Mouse (Mus musculus): ENCODE data around the gene Foxa3.

Gene Foxa3

GRCm38 (mm10) chr7:18992294-18992675 lies 31.1 kb downstream of the Foxa3 start:
- DNase-seq, result peak; percentile 56

- DNase-seq, result no peak
These were observed 31.6 kb downstream of the Foxa3 start for GRCm38 (mm10) chr7:18991660-18992293.

DNA sequence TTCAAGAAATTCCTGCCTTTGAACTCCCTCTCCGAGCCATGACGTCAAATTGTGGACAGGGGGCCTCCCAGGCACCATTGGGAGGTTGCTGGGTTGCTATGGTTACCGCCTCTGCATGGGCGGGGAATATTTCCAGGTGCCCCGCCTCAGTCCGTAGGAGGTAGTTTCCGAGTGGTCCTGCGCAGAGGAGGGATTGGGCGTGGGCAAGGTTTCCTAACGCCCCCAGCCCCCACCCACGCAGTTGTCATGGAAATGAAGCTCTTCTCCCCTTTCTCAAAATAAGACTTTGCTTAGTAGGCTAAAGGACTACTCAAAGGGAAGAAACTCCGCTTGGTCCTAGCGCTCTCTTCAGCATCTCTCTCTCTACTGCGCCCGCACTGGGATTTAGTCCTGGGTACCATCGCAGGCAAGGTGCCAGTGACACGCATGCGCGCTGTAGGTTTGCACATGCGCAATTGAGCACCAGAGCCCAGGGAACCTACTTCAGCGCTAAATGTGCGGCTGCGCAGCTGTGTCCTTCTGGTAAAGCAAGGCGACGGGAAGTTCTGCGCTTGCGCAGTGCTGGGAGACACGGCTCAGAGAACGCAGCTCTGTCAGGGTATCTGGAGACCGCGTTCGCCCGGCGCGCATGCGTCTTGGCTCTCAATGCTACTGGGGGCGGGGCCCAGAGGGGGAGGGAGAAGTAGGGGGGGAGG lies 32.6 kb downstream of the Foxa3 start, which contains the start of gene Mypop:
Mypop (plus strand) TSS at position 645 of the 695 bp plus-strand sequence.
- peak; percentile 100 for DNase-seq

DNA sequence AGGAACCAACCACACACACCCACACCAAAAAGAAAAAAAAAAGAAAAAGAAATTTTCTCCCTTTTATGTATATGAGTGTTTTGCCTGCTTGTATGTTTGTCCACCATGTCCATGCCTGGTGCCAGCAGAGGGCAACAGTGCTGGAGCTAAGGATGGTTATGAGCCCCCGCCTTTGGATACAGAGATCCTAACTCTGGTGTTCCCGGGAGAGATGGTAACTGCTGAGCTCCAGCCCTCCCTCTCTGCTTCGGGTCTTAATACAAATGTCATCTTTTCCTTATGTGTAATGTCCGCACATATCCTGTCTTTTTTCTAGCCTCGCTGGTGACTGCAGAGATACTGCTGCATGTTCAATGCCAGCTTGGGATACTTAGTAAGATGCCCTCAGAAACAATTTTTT lies 33.3 kb downstream of the Foxa3 start:
- no peak for DNase-seq

GRCm38 (mm10) chr7:18988780-18989179 lies 34.6 kb downstream of the Foxa3 start:
- DNase-seq, result no peak

- DNase-seq, result no peak
These were observed 35.6 kb downstream of the Foxa3 start for GRCm38 (mm10) chr7:18987747-18988146.

DNA sequence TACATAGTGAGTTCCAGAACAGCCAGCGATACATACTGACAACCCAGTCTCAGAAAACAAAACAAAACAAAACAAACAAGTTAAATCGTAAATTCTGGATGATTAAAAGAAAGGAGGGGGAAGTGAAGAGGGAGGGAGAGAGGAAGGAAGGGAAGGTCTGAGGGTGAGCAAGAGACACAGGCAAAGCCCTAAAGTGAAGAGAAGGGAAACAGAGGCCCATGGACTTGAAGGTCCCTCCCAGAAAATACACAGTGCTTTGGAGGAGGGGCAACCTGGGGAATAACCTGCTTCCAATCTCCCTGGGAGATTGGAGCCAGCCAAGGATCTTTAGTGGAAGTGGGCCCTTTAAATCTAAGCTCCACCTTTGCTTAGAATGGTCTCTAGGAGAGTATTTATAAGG lies 36.2 kb downstream of the Foxa3 start, which contains the start of gene Nanos2:
Nanos2 (plus strand) TSS at position 301 of the 400 bp plus-strand sequence.
- no peak for DNase-seq

DNA sequence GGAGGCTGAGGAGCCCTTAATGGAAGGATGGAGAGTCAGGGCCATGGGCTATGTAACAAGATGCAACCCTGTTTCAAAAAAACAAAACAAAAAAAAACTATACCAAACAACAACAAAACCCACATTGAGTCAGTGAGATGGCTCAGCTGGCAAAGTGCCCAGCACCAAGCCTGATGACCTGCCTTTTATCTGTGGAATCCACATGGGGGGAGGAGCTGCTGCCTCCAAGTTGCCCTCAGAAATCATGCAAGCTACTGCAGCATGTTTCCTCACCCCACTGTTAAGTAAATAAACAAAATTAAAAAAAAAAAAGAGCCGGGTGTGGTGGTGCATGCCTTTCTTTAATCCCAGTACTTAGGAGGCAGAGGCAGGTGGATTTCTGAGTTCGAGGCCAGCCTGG lies 36.8 kb downstream of the Foxa3 start:
- DNase-seq, result no peak

GRCm38 (mm10) chr7:18978381-18978780 lies 45.0 kb downstream of the Foxa3 start:
- no peak for DNase-seq

DNA sequence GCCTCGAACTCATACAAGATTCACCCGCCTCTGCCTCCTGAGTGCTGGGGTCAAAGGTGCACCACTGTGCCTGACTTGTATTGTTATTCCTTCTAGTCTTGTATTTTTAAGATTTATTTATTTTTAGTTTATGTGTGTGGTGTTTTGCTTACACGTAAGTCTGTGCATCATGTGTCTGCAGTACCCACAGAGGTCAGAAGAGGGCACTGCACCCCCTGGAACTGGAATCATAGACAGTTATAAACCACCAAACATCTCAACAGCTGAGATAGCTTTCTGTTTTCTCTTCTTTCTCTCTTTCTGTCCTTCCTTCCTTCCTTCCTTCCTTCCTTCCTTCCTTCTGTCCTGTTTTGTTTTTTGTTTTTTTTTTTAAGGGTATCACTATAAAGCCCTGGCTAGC lies 52.4 kb downstream of the Foxa3 start:
- DNase-seq, result no peak

DNA sequence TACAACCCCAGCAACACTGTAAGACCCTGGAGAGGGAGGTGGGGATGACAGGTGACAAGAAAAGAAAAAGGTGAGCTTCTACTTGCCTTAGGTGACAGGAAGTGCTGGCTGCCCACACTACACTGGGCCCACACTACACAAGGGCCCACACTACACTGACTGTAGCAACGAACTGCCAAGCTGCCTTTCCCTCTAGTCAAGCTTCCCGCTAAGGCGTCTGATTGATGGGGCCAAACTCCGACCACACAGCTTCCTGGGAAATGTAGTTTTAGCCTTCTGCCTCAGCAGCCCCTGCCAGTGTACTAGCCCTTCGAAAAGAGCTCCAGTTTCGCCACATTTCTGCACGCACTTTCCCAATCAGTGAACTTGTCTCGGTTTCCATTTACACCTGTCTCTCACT lies 55.7 kb downstream of the Foxa3 start:
- no peak for DNase-seq

DNA sequence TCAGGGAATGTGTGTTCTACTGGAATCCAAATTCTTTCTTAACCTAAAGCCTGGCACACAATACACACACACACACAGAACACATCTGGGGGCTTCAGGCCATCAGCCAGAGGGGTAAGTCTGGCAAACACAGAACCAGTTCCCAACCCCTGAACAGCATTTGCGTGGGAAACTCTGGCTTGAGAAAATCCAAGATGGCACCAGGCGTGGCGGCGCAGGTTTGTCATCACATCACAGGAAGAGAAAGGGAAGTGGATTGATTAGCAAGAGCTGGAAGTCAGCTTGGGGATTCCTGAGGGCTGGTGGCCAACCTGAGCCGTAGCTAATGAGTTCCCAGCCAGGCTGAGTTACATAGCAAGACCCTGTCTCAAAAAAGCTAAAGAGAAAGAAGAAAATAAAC lies 58.0 kb downstream of the Foxa3 start:
- no peak for DNase-seq

- DNase-seq, result no peak
These were observed 60.0 kb downstream of the Foxa3 start for GRCm38 (mm10) chr7:18963294-18963843.
